Mouse (Mus musculus): ENCODE results near the gene Fsip1.

DNA sequence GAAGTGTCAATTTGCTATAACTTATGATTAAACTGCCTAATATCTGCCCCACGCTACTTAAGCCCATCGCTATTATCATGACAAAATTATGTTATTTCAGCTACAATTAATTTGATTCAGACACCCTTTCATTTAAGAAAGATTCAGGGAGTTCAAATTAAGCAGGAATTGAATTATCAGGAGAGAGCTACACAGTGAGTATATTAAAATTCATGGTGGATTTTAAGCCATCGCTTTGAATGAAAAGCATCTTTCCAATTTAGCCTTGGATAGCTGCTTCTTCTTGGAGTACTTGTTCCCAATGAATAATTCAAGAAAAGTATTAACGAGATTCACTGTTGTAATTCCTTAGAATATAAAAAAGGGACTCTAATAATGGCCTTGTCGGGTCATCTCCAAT is 36.8 kb upstream of the Fsip1 start:
- TF ChIP-seq EP300 (IDR thresholded peaks at IDR 0.05; ENCODE audit: low read length) = no peak
- no peak for TF ChIP-seq CTCF (conservative IDR thresholded peaks at IDR 0.05 in 1 of 2, IDR thresholded peaks at IDR 0.05 in 1 of 2; ENCODE audit: low read depth in 2 of 2, low read length in 2 of 2)
- no peak for TF ChIP-seq E2F4 (IDR thresholded peaks at IDR 0.05; ENCODE audit: insufficient replicate concordance, low read depth, low read length)
- TF ChIP-seq CHD2 (IDR thresholded peaks at IDR 0.05; ENCODE audit: low read length) = no peak
- TF ChIP-seq POLR2A (IDR thresholded peaks at IDR 0.05; ENCODE audit: low read depth, low read length) = no peak
- no peak for TF ChIP-seq MAFK (IDR thresholded peaks at IDR 0.05; ENCODE audit: insufficient replicate concordance, low read length)
- TF ChIP-seq MXI1 (IDR thresholded peaks at IDR 0.05; ENCODE audit: low read depth, low read length) = no peak
- TF ChIP-seq BHLHE40 (IDR thresholded peaks at IDR 0.05; ENCODE audit: low read depth, low read length) = no peak
- no peak for TF ChIP-seq GABPA (IDR thresholded peaks at IDR 0.05; ENCODE audit: insufficient replicate concordance, low read depth, low read length)
- no peak for TF ChIP-seq NELFE (IDR thresholded peaks at IDR 0.05; ENCODE audit: low read depth, low read length)
- TF ChIP-seq SMC3 (IDR thresholded peaks at IDR 0.05; ENCODE audit: low read depth, low read length) = no peak
- no peak for TF ChIP-seq HCFC1 (IDR thresholded peaks at IDR 0.05; ENCODE audit: low read depth, low read length)

All from CH12.LX (cell line).